8 mouse cellular contexts compared by ENCODE assay signal in the genomic region with DNA sequence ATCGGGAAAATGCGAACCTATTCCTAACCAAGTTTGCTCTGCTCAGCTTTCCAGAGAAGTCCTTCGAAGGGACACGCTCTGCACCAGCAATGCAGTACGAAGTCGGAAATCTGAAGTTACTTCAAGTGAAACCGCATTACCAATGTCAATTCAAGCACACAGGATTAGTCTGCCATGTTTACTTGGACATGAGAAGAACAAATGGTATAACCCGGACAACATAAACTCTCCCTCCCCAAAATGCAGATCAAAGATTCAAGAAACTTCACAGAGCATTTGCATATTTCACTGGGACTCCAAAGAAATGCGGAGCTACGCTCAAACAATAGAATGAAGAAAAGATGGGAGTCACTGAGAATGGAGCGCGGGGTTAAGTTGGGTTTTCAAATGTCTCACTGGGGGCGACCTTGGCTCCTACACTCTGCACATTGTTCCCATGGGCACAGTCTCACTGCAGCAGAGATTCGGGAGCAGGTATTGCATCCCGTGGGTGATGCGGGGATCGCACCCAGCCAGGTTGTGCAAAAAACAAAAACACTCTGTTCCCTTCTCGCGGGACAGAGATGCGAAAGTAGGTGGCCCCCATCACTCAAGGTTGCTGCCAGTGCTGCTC. TPM values are rescaled to one million over a fixed set of nuclear protein-coding genes. Genes with fewer than 3 reads are reported as not detected.
DNase-seq lines count a peak whose midpoint lies in the region; ATAC-seq and TF ChIP-seq lines count a peak whose summit lies in the region.

No protein-coding gene starts in this region.

- peak overlapping the region; percentile 58 for H3K4me2 ChIP-seq in embryonic facial prominence, embryonic 12.5 days (replicated peaks)
- peak overlapping the region; percentile 77 for H3K4me2 ChIP-seq in midbrain, embryonic 12.5 days (replicated peaks)

- no peak for TF ChIP-seq POLR2A in testis, adult 2 months (IDR thresholded peaks at IDR 0.05; ENCODE audit: control insufficient read depth, low read depth, low read length)

- no peak for TF ChIP-seq CTCF in gastrocnemius, adult 2 months (IDR thresholded peaks at IDR 0.05)
- no peak for TF ChIP-seq CTCF in testis, adult 2 months (IDR thresholded peaks at IDR 0.05; ENCODE audit: control insufficient read depth, insufficient read depth, insufficient replicate concordance, low read depth, low read length)

- ATAC-seq in embryonic facial prominence, embryonic 12.5 days (ENCODE audit: insufficient number of reproducible peaks, insufficient read depth, low FRiP score, low TSS enrichment), result peak; percentile 31; the same call in 1 of the 2 replicates
- peak; percentile 43 for ATAC-seq in midbrain, embryonic 12.5 days (ENCODE audit: low FRiP score, low read depth)

- intact Hi-C loops in gastrocnemius, adult 2 months (cut with DNase I), result no loop called here
- intact Hi-C loops in left cerebral cortex, postnatal 14 days (cut with DNase I), result no loop called here

- peak overlapping the region; percentile 99 for H3K4me3 ChIP-seq in gastrocnemius, adult 2 months
- peak overlapping the region; percentile 90 for H3K4me3 ChIP-seq in embryonic facial prominence, embryonic 12.5 days
- H3K4me3 ChIP-seq in midbrain, embryonic 12.5 days, result peak overlapping the region; percentile 97
- peak overlapping the region; percentile 98 for H3K4me3 ChIP-seq in testis, adult 2 months (ENCODE audit: control insufficient read depth, low read depth, low read length)

- H3K36me3 ChIP-seq in embryonic facial prominence, embryonic 12.5 days, result peaks cover 8% of the 10 kb centered on the region
- peaks cover 13% of the 10 kb centered on the region for H3K36me3 ChIP-seq in midbrain, embryonic 12.5 days
- H3K36me3 ChIP-seq in testis, adult 2 months (ENCODE audit: control insufficient read depth, insufficient read depth, low read length), result no peaks in the 10 kb centered on the region

- peaks cover 14% of the 10 kb centered on the region for H3K4me1 ChIP-seq in embryonic facial prominence, embryonic 12.5 days
- H3K4me1 ChIP-seq in midbrain, embryonic 12.5 days, result peaks cover 25% of the 10 kb centered on the region
- H3K4me1 ChIP-seq in testis, adult 2 months (ENCODE audit: control insufficient read depth, insufficient read depth, low read length), result peaks cover 6% of the 10 kb centered on the region; the same call in 1 of the 2 replicates

- peak overlapping the region; percentile 99 for H3K27ac ChIP-seq in gastrocnemius, adult 2 months
- H3K27ac ChIP-seq in embryonic facial prominence, embryonic 12.5 days, result peak overlapping the region; percentile 100
- H3K27ac ChIP-seq in midbrain, embryonic 12.5 days (replicated peaks), result peak overlapping the region; percentile 100
- no peak overlapping the region for H3K27ac ChIP-seq in testis, adult 2 months (ENCODE audit: control insufficient read depth, insufficient read depth, low read depth, low read length)

- peak overlapping the region; percentile 98 for H3K9ac ChIP-seq in embryonic facial prominence, embryonic 12.5 days
- peak overlapping the region; percentile 98 for H3K9ac ChIP-seq in midbrain, embryonic 12.5 days (replicated peaks)

- H3K9me3 ChIP-seq in embryonic facial prominence, embryonic 12.5 days, result no peaks in the 10 kb centered on the region
- no peaks in the 10 kb centered on the region for H3K9me3 ChIP-seq in midbrain, embryonic 12.5 days

- 3% methylated on average over 20 of the region's 20 CpGs for WGBS in embryonic facial prominence, embryonic 12.5 days
- WGBS in midbrain, embryonic 12.5 days, result 2% methylated on average over 20 of the region's 20 CpGs

- H3K27me3 ChIP-seq in embryonic facial prominence, embryonic 12.5 days, result no peaks in the 10 kb centered on the region
- H3K27me3 ChIP-seq in midbrain, embryonic 12.5 days, result 0 out of 2 replicates have a peak, but pooled peaks cover 3% of the 10 kb centered on the region
- H3K27me3 ChIP-seq in testis, adult 2 months (ENCODE audit: control insufficient read depth, insufficient read depth, low read length), result no peaks in the 10 kb centered on the region

- no peak for DNase-seq in gastrocnemius, adult 2 months
- DNase-seq in gastrocnemius, postnatal 4 days (ENCODE audit: low spot score in 2 of 2), result no peak
- DNase-seq in T-cell, adult 2 months (ENCODE audit: low spot score), result peak; percentile 31
- DNase-seq in heart, postnatal 4 days, result peak; percentile 39
- DNase-seq in left cerebral cortex, postnatal 14 days (ENCODE audit: low spot score in 2 of 2), result peak; percentile 25 to 64

RNA-seq across cellular contexts. Expression of a gene that starts 0.5 kb away (rescaled TPM):
- total RNA-seq in gastrocnemius, adult 2 months (2021), result 10 to 100 TPM; 17.9 to 19.6 TPM
- 10 to 100 TPM; 38.9 to 39.9 TPM for total RNA-seq in gastrocnemius, postnatal 4 days (2021)
- polyA plus RNA-seq in embryonic facial prominence, embryonic 12.5 days (2016; fragmentation: Nextera tagmentation; extraction: Ambion mirVana), result 125 and 129 TPM in 2 replicates
- 10 to 100 TPM; 41.7 to 42.0 TPM for total RNA-seq in heart, postnatal 4 days (2021)
- 10 to 100 TPM; 35.0 to 35.2 TPM for total RNA-seq in left cerebral cortex, postnatal 14 days (2021)
- polyA plus RNA-seq in midbrain, embryonic 12.5 days (2016; fragmentation: Nextera tagmentation; extraction: Ambion mirVana), result 124 and 132 TPM in 2 replicates
- polyA plus RNA-seq in testis, adult 2 months (2012; rRNA removed), result 5.8 and 6.0 TPM in 2 replicates

RNA-seq across cellular contexts. Expression of a gene that starts 38.0 kb away (rescaled TPM):
- total RNA-seq in gastrocnemius, adult 2 months (2021), result 100 to 1,000 TPM; 179 to 280 TPM
- total RNA-seq in gastrocnemius, postnatal 4 days (2021), result 10 to 100 TPM; 31.9 to 36.5 TPM
- 50.0 and 55.9 TPM in 2 replicates for polyA plus RNA-seq in embryonic facial prominence, embryonic 12.5 days (2016; fragmentation: Nextera tagmentation; extraction: Ambion mirVana)
- 100 to 1,000 TPM; 293 to 306 TPM for total RNA-seq in heart, postnatal 4 days (2021)
- 10 to 100 TPM; 69.8 to 72.2 TPM for total RNA-seq in left cerebral cortex, postnatal 14 days (2021)
- polyA plus RNA-seq in midbrain, embryonic 12.5 days (2016; fragmentation: Nextera tagmentation; extraction: Ambion mirVana), result 41.9 and 42.0 TPM in 2 replicates
- 8.6 and 9.1 TPM in 2 replicates for polyA plus RNA-seq in testis, adult 2 months (2012; rRNA removed)

Comparison
In these comparisons a context has a peak if more than half of its experiments do, and no peak if none do; other contexts are left out.
1. DNase-seq: peak in T-cell, adult 2 months (single experiment), heart, postnatal 4 days (single experiment) and left cerebral cortex, postnatal 14 days (2 of 2); none in gastrocnemius, adult 2 months (single experiment) and gastrocnemius, postnatal 4 days (0 of 2).
2. Peak in every context shown above with its lines, with median percentiles within 50 percentile points of each other: H3K4me3 ChIP-seq.